36 mouse cellular contexts compared by ENCODE assay signal in the genomic region with DNA sequence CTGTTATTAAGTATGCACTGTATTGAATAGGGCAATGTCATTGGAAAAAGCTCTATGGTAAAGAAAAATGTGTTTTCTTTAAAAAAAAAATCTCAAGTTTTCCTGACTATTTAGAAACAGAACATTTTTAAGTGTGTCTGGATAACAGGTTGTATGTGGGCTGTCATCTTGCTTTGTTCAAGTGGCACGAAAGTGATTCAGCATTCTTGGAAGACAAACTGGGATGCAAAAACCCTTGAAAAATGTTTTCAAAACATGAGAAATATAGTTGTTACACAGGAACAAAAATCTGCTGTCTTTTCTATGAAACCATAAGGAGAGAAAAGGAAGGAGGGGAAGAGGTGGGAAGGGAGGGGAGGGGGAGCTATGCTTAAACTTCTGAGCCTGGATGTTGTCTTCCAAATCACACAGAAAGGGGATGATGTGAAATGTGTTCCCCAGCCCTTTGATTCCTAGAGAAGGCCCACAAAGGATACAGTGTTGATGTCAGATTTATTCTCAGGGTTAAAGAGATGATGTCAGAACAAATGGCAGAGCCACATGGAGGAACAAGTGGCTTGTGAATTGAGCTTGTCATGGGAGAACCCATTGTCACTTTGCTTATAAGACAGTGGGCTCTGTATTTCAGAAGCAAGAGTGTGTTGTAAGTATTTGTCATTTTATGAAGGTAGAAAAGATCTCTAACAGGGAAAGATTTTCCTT. TPM values are rescaled to one million over a fixed set of nuclear protein-coding genes. Genes with fewer than 3 reads are reported as not detected.
"Had no signal": no experiment of that assay in that cellular context is flagged by ENCODE, and none has a peak within 500 bp of the region (broad histone marks: within the 10 kb centered on the region; RNA-seq: fewer than 3 reads in every experiment).

No protein-coding gene starts in this region.

- H3K9ac ChIP-seq: heart, embryonic 12.5 days; heart, embryonic 13.5 days; heart, embryonic 15.5 days; hindbrain, embryonic 12.5 days; hindbrain, embryonic 13.5 days; hindbrain, embryonic 14.5 days; hindbrain, embryonic 15.5 days; intestine, embryonic 15.5 days; kidney, embryonic 15.5 days had no signal

- H3K36me3 ChIP-seq: heart, embryonic 12.5 days; heart, embryonic 13.5 days; heart, embryonic 15.5 days; hindbrain, embryonic 10.5 days; hindbrain, embryonic 12.5 days; hindbrain, embryonic 13.5 days; hindbrain, embryonic 15.5 days; intestine, embryonic 15.5 days; kidney, embryonic 15.5 days had no signal

- H3K9me3 ChIP-seq: heart, embryonic 12.5 days; heart, embryonic 13.5 days; heart, embryonic 15.5 days; hindbrain, embryonic 10.5 days; hindbrain, embryonic 12.5 days; hindbrain, embryonic 13.5 days; hindbrain, embryonic 15.5 days; intestine, embryonic 15.5 days; kidney, embryonic 15.5 days had no signal

- H3K4me3 ChIP-seq: heart, embryonic 12.5 days; heart, embryonic 13.5 days; heart, embryonic 15.5 days; hindbrain, embryonic 10.5 days; hindbrain, embryonic 12.5 days; hindbrain, embryonic 13.5 days; hindbrain, embryonic 15.5 days; intestine, embryonic 15.5 days; kidney, embryonic 15.5 days; layer of hippocampus, adult 2 months; left cerebral cortex, adult 2 months had no signal

- DNase-seq: heart, postnatal 10 days; heart, postnatal 14 days; heart, postnatal 36 days; heart, postnatal 4 days; kidney, adult 11 months; kidney, adult 18-20 months; kidney, adult 2 months; kidney, adult 8-10 months; kidney, adult 9 months; kidney, postnatal 10 days; kidney, postnatal 14 days; kidney, postnatal 25 days; kidney, postnatal 36 days; kidney, postnatal 4 days; layer of hippocampus, postnatal 36 days had no signal

- H3K4me2 ChIP-seq: heart, embryonic 11.5 days; heart, embryonic 12.5 days; heart, embryonic 13.5 days; heart, embryonic 15.5 days; hindbrain, embryonic 12.5 days; hindbrain, embryonic 13.5 days; hindbrain, embryonic 14.5 days; hindbrain, embryonic 15.5 days; intestine, embryonic 15.5 days; kidney, embryonic 15.5 days had no signal

- ATAC-seq: hindbrain, embryonic 16.5 days; hindbrain, postnatal 0 days; inflammation-experienced regulatory T-cells, adult 6 months; intestine, embryonic 15.5 days; intestine, embryonic 16.5 days; intestine, postnatal 0 days had no signal

- H3K27me3 ChIP-seq: heart, embryonic 12.5 days; heart, embryonic 13.5 days; heart, embryonic 15.5 days; hindbrain, embryonic 12.5 days; hindbrain, embryonic 13.5 days; hindbrain, embryonic 15.5 days; intestine, embryonic 15.5 days; kidney, embryonic 15.5 days had no signal

- H3K4me1 ChIP-seq: heart, embryonic 12.5 days; heart, embryonic 13.5 days; heart, embryonic 15.5 days; hindbrain, embryonic 10.5 days; hindbrain, embryonic 12.5 days; hindbrain, embryonic 13.5 days; hindbrain, embryonic 15.5 days; intestine, embryonic 15.5 days; kidney, embryonic 15.5 days had no signal

- H3K27ac ChIP-seq: heart, embryonic 13.5 days; heart, embryonic 15.5 days; hindbrain, embryonic 10.5 days; hindbrain, embryonic 12.5 days; hindbrain, embryonic 13.5 days; hindbrain, embryonic 14.5 days; hindbrain, embryonic 15.5 days; hindbrain, postnatal 0 days; intestine, embryonic 15.5 days; kidney, embryonic 15.5 days; kidney, postnatal 0 days; layer of hippocampus, adult 2 months; left cerebral cortex, adult 2 months had no signal

RNA-seq across cellular contexts. Expression of a gene that starts 16.4 kb away (rescaled TPM):
- total RNA-seq: hematopoietic stem cell, adult 5-6 weeks had no signal
- polyA plus RNA-seq: inflammation-experienced regulatory T-cells, adult 6 months; intestine, embryonic 16.5 days; intestine, postnatal 0 days; large intestine, adult 2 months had no signal
